8 mouse cellular contexts compared by ENCODE assay signal in genomic region chr14:20340149-20340548, GRCm38 (mm10). TPM values are rescaled to one million over a fixed set of nuclear protein-coding genes. Genes with fewer than 3 reads are reported as not detected.
DNase-seq lines count a peak whose midpoint lies in the region; TF ChIP-seq lines count a peak whose summit lies in the region.

No protein-coding gene starts in this region.

- H3K9ac ChIP-seq in liver, adult 2 months (ENCODE audit: low read depth, low read length), result no peak overlapping the region

- peak; percentile 36; the same call in 1 of the 2 replicates for TF ChIP-seq CTCF in liver, adult 2 months (IDR thresholded peaks at IDR 0.05; ENCODE audit: low read depth, low read length)

- no peaks in the 10 kb centered on the region for H3K27me3 ChIP-seq in liver, adult 2 months (ENCODE audit: control insufficient read depth, insufficient read depth, low read length)

- no peak for TF ChIP-seq POLR2A in liver, adult 2 months (IDR thresholded peaks at IDR 0.05; ENCODE audit: extremely low read depth, insufficient read depth, low read length)

- DNase-seq in heart, adult 18-20 months, result peak; percentile 12 to 45
- DNase-seq in heart, adult 11 months, result no peak
- DNase-seq in CD4-positive helper T cell, adult 2 months (ENCODE audit: low read depth, low spot score), result peak; percentile 57
- DNase-seq in adrenal gland, postnatal 14 days, result peak; percentile 48
- DNase-seq in liver, adult 2 months (ENCODE audit: extremely low read depth, low read depth, low spot score), result peak; percentile 92
- peak; percentile 34 to 66 for DNase-seq in spleen, postnatal 10 days (ENCODE audit: low spot score in 2 of 2)
- DNase-seq in left cerebral cortex, adult 11 months (ENCODE audit: low spot score), result no peak
- no peak for DNase-seq in gastrocnemius, adult 8-10 months (ENCODE audit: low spot score in 2 of 2)

- no peak overlapping the region for H3K4me3 ChIP-seq in liver, adult 2 months (ENCODE audit: insufficient read depth, low read depth, low read length)

- H3K36me3 ChIP-seq in liver, adult 2 months (ENCODE audit: control insufficient read depth, insufficient read depth, low read length), result peaks cover 31% of the 10 kb centered on the region

- 59% methylated on average over 8 of the region's 8 CpGs for WGBS in liver, adult 2 months

- no peaks in the 10 kb centered on the region; the same call in 1 of the 2 replicates for H3K4me1 ChIP-seq in liver, adult 2 months (ENCODE audit: control insufficient read depth, insufficient read depth, low read length)

- H3K79me2 ChIP-seq in liver, adult 2 months (ENCODE audit: control insufficient read depth, insufficient read depth, low read length), result no peaks in the 10 kb centered on the region; the same call in 1 of the 2 replicates

- no peak overlapping the region for H3K27ac ChIP-seq in liver, adult 2 months (replicated peaks; ENCODE audit: insufficient read depth, low read depth, low read length)

RNA-seq across cellular contexts. Expression of gene Ecd, which starts 7.8 kb away (rescaled TPM):
- 10 to 100 TPM; 36.9 to 38.1 TPM for total RNA-seq in heart, adult 18-20 months (2021)
- 39.2 and 46.9 TPM in 2 replicates for total RNA-seq in adrenal gland, postnatal 14 days (2021)
- 16.7 and 17.5 TPM in 2 replicates for total RNA-seq in liver, adult 2 months (2014; rRNA removed)
- polyA plus RNA-seq in liver, adult 2 months (2012; rRNA removed), result 13.6 and 14.9 TPM in 2 replicates
- total RNA-seq in gastrocnemius, adult 8-10 months (2022), result 10 to 100 TPM; 35.1 to 40.1 (median 37.5) TPM

RNA-seq across cellular contexts. Expression of gene Fam149b, which starts 7.8 kb away (rescaled TPM):
- total RNA-seq in heart, adult 18-20 months (2021), result 10 to 100 TPM; 28.7 to 33.3 TPM
- total RNA-seq in adrenal gland, postnatal 14 days (2021), result 35.6 and 40.0 TPM in 2 replicates
- total RNA-seq in liver, adult 2 months (2014; rRNA removed), result 20.8 and 24.8 TPM in 2 replicates
- 14.6 and 17.5 TPM in 2 replicates for polyA plus RNA-seq in liver, adult 2 months (2012; rRNA removed)
- 10 to 100 TPM; 18.9 to 22.9 (median 21.4) TPM for total RNA-seq in gastrocnemius, adult 8-10 months (2022)

RNA-seq across cellular contexts. Expression of gene Nudt13, which starts 45.7 kb away (rescaled TPM):
- total RNA-seq in heart, adult 18-20 months (2021), result 10 to 100 TPM; 32.6 to 35.8 TPM
- 49.0 and 51.9 TPM in 2 replicates for total RNA-seq in adrenal gland, postnatal 14 days (2021)
- 10.0 and 10.7 TPM in 2 replicates for total RNA-seq in liver, adult 2 months (2014; rRNA removed)
- 10.0 and 13.7 TPM in 2 replicates for polyA plus RNA-seq in liver, adult 2 months (2012; rRNA removed)
- total RNA-seq in gastrocnemius, adult 8-10 months (2022), result 10 to 100 TPM; 27.8 to 32.6 (median 28.4) TPM

RNA-seq across cellular contexts. Expression of gene Dnajc9, which starts 48.6 kb away (rescaled TPM):
- 10 to 100 TPM; 11.1 to 11.6 TPM for total RNA-seq in heart, adult 18-20 months (2021)
- 38.1 and 40.4 TPM in 2 replicates for total RNA-seq in adrenal gland, postnatal 14 days (2021)
- total RNA-seq in liver, adult 2 months (2014; rRNA removed), result 6.6 and 7.9 TPM in 2 replicates
- polyA plus RNA-seq in liver, adult 2 months (2012; rRNA removed), result 4.6 and 5.7 TPM in 2 replicates
- total RNA-seq in gastrocnemius, adult 8-10 months (2022), result 10 to 100 TPM in 3 of 4 experiments, 1 to 10 TPM in 1; 8.8 to 12.0 (median 11.3) TPM

RNA-seq across cellular contexts. Expression of gene Mrps16, which starts 53.3 kb away (rescaled TPM):
- total RNA-seq in heart, adult 18-20 months (2021), result 10 to 100 TPM; 72.8 to 84.4 TPM
- total RNA-seq in adrenal gland, postnatal 14 days (2021), result 83.3 and 86.4 TPM in 2 replicates
- 24.9 and 29.4 TPM in 2 replicates for total RNA-seq in liver, adult 2 months (2014; rRNA removed)
- polyA plus RNA-seq in liver, adult 2 months (2012; rRNA removed), result 26.7 and 29.2 TPM in 2 replicates
- 10 to 100 TPM; 50.4 to 57.5 (median 51.0) TPM for total RNA-seq in gastrocnemius, adult 8-10 months (2022)

Comparison
In these comparisons a context has a peak if more than half of its experiments do, and no peak if none do; other contexts are left out.
1. DNase-seq: peak in heart, adult 18-20 months (2 of 2), CD4-positive helper T cell, adult 2 months (single experiment), adrenal gland, postnatal 14 days (single experiment), liver, adult 2 months (single experiment) and spleen, postnatal 10 days (2 of 2); none in heart, adult 11 months (single experiment), left cerebral cortex, adult 11 months (single experiment) and gastrocnemius, adult 8-10 months (0 of 2).